Mouse (Mus musculus) cerebellum, adult 18-20 months (tissue): ENCODE results near the gene Ampd1.

Experiments
- DNase-seq, 2 experiments: peaks; one replicate each; pipeline ENCODE4 v3.0.0; 2021

The Ampd1 gene

DNA sequence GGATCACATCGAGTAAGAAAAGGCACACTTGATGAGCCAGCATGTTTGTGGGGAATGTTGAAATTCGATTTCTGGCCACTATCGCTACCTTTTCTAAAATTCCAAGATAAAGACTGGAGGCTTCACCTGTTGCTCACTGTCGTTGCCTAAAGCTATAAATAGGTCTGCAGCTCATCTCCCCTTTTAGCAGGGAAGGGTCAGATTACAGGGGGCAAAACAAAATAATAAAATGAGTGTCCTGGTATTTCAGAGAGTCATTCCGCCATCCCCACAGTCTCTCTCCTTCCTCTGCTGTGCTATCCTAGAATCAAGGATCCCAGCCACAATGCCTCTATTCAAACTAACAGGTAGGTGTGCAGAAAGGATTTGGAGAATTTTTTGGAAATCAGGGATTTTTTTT lies at the start of gene Ampd1:
Gene Ampd1, plus strand, starts transcription at position 244 of the 400 bp plus-strand sequence.
- DNase-seq = no peak

DNA sequence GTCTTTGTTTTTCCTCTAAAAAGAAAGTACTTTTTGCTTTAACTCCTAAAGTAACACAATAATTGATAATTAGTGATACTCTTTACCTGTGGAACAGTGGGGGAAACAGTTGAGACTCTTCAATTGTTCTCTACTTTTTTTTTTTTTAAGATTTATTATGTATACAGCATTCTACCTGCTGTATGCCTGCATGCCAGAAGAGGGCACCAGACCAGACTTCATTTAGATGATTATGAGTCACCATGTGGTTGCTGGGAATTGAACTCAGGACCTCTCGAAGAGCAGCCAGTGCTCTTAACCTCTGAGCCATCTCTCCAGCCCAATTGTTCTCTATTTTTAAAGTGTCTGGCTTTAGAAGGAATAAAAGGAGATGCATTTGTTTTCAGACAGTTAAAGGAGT lies 47.6 kb upstream of the Ampd1 start:
- no peak for DNase-seq

DNA sequence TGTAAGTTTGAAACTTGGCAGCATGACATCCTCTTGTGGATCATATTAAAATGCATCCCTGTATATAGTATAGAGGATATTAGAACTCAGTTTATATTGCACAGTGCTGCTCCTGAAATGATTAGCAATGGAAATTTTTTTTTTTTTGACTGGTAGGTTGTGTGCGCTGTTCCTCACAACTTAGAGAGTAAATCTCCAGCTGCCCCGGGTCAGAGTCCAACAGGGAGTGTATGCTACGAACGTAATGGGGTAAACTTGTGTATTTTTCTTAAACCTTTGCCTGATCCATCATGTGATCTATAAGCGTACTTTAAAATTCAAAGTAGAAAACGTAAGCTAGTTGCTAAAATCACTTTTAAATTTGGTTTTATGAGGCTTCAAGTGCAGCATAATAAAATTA lies 33.5 kb upstream of the Ampd1 start:
- no peak for DNase-seq

DNA sequence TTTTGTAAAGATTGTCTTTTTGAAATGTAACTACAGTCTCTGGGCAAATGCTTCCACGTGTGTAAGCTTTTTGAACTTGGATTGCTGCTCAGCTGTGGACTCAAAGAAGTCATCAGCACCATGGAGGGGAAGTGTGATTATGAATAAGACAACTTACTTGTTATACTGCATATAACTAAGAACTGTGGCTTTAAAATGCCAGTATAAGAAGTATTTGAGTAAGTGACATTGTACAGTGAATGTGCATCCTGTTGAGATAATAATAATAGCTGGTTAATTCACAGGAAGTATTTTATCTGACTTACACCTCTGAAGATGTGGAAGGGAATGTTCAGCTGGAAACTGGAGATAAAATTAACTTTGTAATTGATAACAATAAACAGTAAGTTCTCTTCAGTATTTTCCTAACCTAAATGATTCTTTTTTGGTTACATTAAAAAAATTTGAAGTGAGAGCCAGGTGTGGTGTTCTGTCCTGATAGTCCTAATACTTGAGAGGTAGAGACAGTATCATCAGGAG lies 32.9 kb upstream of the Ampd1 start:
- DNase-seq = no peak

DNA sequence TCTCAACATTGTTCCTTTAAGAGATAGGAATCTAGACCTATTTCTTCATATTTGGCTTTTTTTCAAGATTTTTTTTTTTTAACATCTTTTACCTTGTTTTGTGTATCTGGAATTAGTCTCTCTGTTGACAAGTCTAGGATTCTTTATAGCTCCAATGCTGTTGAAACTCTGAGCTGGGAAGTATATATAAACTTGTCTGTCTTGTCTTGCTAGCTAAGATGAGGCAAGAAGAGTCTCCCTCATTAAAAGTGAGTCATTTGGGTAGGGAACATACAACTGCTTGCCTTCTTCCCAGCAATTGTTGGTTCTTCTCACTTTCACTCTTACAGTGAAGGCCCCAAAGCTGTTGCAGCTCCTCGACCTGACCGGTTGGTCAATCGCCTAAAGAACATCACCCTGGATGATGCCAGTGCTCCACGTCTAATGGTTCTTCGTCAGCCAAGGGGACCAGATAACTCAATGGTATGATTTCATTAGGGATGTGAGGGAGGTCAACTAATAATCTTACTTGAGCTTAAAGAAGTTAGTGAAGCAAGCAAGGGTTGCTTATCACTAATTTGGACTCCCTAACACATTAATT lies 17.7 kb upstream of the Ampd1 start:
- no peak for DNase-seq

DNA sequence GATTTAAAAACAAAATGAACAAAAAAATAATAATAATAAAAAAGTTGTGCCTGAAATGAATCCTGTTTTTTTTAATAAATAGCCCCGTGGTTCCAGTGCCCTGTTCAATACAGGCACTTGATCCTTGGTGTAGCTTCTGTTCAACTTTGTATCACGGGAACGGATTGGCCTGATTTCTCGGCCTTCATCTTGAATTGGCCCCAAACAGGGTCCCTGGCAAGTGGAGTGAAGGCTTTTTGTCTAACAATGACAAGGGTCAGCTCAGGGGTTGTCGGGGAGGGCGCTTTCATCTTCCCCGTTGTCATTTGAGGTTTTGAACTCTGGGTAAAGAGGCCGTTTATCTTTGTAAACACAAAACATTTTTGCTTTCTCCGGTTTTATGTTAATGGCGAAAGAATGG lies 16.1 kb upstream of the Ampd1 start:
- DNase-seq = peak in 1 of 2 experiments; percentile 5

DNA sequence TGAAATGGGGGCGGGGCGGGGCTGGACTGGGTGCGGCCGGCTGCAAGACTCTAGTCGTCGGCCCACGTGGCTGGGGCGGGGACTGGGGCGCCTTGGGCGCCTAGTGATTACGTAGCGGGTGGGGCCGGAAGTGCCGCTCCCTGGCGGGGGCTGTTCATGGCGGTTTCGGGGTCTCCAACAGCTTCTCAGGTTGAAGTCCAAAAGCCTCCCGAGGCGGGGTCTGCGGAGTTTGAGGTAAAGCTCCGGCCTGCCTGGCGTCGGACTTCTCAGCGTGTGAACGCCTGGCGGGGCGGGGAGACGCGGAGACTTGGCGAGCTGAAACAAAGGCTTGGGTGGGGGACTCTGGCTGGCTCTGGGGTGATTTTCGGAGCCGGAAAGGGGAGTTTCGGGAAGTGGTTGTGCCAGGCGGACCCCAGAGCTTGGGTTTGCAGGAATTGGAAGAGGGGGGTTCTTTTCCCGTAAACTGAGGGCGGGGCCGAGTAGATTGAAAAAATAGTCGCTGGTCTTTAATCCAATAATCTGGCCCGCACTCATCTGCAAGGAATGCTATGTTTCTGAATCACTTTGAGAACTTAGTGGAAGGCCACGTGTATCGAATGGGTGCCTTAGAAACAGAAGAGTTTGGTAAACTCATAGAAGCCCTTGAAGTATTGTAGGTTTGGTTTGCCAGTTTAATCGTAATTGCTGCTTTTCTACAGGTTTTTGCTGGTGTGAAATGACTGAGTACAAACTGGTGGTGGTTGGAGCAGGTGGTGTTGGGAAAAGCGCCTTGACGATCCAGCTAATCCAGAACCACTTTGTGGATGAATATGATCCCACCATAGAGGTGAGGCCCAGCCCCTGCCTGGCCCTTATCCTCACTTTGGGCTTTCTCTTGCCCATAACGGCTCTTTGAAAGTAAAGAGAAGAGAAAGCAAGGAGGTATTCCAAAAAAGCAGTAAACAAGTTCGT lies 15.3 kb upstream of the Ampd1 start, which contains the start of gene Nras:
Gene Nras, plus strand, starts transcription at position 79 of the 951 bp plus-strand sequence.
- DNase-seq = peak; percentile 83 to 86

DNA sequence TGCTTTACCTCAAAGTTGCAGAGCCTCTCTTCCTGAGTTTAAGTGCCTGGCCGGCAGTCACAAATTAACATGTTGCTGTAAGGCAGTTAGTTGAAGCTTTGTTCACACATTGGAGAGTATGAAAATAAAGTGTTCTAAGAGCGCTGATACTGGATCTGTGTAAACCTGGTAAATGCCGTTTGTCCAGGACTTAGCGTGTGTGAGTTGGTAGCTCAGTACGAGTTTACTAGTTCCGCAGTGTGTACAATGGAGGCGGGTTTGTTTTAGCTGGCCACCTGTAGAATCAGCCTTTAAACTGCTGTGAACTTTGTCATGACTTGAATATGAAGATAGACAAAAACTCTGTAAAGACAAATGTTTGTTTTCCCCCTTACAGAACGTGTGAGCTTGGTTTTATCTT lies 6.9 kb upstream of the Ampd1 start:
- DNase-seq = no peak

DNA sequence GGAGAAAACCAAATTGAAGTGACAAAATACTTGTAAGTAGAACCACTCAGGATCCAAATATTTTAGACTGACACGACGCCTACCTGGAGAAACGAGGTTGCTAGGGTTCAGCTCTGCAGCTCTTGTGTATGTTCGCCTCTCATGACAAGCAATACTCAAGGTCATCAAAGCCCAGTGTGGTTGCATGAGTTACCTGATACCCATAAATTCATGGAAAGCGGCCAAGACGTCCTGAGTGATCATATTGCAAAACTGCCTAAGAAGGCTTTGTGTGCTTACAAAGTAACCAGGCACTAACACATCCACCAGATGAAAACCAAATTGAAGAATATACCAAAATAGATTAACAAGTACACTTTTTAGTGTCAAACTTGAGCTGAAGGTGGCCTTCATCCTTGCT lies 4.8 kb upstream of the Ampd1 start:
- no peak for DNase-seq

DNA sequence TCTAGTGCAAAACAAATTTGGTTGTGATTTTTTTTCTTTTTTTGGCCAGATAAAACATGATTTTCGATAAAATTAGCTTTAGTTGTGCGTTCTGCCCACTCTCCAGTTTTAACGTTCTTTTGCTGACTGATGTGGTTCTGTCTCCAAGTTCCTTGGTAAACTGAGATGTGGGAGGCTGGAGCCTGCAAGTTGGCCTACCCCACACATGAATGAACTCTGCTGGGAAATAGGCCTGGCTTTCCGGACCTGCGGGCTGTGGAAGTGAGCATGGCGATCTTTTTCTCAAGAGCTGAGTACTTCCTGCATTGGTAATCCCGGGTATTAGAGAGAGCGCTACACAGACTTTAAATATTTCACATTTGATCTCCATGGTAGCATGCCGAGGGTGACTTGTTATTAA lies 2.1 kb downstream of the Ampd1 start:
- no peak for DNase-seq

DNA sequence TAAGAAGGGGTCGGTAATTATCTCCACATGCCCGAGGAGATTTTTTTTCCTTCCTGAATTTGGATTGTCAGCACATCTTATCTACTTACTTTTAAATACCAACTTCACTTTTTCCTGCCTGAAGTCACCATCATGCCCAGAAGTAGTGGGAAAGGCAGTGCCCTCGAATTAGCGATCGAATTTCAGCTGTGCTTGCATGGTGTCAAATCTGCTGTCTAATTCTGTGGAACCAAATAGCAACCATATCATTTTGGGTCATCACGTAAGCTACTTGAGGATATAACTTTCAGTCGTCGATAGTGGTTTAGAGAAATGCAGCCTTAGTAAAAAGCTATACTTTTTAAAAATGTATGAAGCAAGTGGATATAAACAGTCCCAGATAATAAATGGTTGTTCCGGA lies 2.7 kb downstream of the Ampd1 start:
- no peak for DNase-seq

DNA sequence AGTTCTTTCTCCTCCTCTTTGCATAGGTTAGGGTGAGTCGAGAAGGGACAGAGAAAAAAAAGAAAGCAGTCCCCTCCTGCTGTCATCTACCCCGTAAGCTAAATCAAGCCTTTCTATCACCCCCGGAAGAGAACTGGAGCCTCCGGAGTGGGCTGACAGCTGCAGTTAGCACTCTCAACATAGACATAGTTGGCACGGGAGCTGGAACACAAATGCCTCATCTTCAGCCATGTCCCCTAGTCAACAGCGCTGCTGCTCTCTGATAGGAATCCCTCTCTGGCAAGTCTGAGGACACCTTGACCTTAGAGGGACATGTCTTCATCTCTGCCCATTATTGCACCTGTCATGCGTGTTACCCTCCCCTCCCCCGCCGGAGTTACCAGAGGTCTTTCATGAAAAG lies 5.5 kb downstream of the Ampd1 start:
- DNase-seq = no peak

DNA sequence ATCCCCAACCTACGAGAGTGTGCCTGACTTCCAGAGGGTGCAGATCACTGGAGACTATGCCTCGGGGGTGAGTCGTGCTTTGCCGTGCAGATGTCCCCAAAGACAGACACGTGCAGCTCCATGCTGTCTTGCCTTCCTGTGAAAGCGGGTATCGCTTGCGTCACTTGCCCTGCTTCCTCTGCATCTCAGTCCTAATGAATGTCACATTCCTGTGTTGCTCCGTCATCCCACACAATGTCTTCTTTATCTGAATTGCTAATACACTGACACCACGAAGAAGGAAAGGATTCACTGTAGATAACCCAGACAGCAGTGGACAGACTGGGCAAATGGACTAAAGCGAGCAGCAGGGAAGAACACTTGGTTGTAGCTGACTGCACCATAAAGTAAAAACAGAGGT lies 7.2 kb downstream of the Ampd1 start:
- DNase-seq = no peak

DNA sequence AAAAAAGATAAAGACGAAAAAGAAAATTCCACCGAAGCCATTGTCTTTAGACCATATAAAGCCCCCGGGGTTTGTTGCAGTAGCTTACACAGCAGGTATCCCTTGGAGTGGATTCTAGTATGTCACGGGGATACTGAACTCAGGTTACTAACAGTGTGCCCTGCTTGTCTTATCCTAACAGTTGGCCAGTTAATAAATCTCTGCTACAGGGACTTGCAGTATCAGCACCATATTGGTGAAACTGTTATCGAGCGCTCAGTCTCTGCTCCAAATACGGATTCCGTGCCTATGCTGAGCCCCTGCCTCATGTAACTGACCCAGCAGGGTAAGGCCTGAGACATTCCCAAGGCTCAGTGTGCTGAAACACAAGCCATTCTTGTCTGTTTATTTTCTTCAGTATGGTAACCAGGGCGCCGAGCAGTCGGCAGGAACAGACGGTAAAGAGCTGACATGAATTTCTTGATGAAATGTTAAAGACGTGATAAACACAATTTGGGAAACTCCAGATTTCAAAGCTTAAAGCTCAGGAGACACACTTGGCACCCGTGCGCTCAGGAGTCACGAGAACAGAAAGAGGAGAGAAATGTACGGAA lies 8.1 kb downstream of the Ampd1 start:
- no peak for DNase-seq

DNA sequence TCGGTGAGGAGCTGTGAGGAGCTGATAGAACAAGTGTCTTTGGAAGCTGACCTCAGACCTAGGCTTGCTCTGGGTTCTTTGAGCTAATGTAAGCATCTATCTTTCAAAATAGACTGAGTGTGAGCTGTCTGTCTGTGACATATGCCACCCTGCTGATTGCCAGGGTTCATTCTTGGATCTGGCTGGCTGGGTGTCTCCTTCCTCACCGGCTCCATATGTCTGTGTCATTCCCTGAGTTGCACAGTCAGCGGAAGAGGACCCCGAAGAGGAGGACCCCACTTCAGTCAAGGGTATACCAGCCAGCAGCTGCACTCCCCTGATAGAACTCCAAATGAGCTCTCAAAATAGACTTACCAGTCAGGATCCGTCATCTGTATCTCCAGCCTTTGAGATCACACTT lies 8.9 kb downstream of the Ampd1 start:
- no peak for DNase-seq

DNA sequence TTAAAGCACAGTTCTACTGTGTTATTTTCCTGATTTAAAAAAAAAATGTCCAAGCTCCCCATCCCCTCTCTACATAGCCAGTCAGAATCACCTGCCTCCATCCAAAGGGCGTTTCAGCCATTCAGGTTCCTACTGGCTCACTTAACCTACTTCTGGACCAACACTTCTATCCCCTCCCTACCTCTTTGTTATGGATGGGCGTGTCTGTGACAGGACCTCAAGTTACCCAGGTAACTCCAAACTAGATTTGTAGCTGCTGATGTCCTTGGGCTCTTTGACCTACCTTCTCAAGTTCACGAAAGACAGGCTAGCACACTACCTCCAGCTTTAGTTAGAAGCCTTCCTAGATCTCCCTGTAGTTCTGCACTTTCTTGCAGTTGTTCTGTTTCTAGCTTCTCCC lies 12.2 kb downstream of the Ampd1 start:
- no peak for DNase-seq

DNA sequence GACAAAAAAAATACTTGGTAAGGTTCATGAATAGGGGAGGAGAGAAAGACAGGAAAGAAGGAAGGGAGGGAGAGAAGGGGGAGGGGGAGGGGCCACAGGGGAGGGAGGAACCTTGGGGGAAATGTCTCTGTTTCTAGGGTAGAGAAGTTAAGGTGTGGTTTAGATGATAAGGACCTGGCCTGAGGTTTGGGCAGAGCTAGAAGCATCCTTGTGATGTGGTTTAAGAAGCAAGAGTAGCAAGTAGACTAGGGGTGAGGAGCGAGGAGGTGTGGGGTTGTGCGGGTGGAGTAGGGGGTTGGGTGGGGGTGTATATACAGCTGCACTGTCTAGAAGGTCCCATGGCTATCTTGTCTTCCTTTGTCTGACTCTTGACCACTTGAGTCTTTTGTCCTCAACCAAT lies 17.9 kb downstream of the Ampd1 start:
- DNase-seq = no peak

DNA sequence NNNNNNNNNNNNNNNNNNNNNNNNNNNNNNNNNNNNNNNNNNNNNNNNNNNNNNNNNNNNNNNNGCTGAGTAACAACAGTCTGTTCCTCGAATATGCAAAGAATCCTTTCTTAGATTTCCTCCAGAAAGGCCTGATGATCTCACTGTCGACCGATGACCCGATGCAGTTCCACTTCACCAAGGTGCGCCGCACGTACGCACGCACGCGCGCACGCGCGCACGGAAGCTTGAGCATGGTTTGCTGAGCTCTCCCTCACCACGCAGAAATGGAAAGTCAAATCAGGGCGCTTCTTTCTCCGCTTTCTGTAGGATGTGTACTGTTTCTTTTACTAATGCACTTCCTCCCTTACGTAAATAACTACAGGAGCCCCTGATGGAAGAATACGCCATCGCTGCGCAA lies 24.8 kb downstream of the Ampd1 start:
- no peak for DNase-seq

DNA sequence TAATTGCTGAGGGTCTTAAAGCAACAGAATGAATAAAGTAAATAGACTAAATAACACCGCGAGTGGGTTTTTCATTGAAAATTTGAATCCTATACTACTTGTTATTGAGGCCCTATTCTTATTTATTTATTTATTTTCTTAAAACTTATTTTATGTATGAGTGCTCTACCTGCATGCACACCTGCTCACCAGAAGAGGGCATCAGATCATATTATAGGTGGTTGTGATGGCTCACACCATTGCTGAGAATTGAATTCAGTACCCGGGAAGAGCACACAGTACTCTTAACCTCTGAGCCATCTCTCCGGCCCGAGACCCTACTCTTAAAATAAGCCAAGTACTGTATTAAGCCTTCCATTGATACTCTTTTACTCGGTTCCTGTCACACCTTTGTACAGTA lies 25.9 kb downstream of the Ampd1 start:
- no peak for DNase-seq

DNA sequence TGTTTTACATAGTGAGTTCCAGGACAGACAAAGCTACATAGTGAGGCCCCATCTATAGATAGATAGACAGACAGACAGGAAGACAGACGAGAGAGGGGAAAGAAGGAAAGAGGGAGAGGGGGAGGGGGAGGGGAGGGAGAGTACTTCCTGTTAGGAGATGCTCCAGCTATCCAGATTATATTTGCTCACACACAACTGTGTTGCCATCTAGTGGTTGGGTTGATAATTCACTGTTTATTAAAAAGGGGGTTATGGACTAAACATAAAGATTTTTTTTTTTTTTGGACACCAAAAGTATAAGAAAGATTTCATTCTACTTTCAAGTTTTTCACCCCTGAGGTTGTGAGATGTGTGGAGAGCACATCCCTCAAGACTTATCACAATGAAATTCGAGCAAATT lies 26.9 kb downstream of the Ampd1 start:
- no peak for DNase-seq

DNA sequence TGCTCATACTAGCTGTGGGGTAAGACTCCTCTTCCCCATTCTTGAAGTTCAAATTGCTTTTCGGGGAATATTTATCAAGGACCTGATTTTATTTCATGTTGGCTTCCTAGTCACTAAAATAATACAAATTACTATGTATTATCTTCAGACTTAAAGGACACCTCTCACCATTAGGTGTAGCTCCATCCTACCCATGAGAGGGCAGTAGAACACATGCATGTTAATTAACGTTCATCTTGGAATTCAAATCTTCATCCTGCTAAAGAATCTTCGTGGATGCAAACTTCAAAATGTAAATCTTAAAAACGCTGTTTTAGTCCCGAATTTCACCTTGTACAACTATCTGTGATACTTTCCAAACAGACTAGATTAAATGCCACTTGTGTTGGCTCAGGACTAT lies 27.4 kb downstream of the Ampd1 start:
- DNase-seq = no peak

DNA sequence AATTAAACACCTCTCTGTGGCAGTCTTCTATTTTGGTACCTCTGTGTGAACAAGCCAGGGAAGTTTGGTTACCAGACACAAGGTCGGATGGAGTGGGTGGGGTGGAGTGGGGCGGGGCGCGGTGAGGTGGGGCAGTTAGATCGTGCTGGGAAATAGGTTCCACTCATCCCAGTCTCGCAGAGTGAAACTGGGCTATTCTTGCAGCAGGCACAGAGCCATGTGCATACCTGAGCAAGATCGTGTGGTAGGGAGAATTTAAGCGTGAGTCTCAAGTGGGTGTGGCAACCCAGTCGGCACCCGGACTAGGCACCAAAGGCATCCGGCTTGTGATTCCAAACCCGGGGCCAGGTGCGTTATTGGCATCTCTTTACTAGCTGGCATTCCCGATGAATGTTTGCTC lies 28.1 kb downstream of the Ampd1 start:
- DNase-seq = no peak

DNA sequence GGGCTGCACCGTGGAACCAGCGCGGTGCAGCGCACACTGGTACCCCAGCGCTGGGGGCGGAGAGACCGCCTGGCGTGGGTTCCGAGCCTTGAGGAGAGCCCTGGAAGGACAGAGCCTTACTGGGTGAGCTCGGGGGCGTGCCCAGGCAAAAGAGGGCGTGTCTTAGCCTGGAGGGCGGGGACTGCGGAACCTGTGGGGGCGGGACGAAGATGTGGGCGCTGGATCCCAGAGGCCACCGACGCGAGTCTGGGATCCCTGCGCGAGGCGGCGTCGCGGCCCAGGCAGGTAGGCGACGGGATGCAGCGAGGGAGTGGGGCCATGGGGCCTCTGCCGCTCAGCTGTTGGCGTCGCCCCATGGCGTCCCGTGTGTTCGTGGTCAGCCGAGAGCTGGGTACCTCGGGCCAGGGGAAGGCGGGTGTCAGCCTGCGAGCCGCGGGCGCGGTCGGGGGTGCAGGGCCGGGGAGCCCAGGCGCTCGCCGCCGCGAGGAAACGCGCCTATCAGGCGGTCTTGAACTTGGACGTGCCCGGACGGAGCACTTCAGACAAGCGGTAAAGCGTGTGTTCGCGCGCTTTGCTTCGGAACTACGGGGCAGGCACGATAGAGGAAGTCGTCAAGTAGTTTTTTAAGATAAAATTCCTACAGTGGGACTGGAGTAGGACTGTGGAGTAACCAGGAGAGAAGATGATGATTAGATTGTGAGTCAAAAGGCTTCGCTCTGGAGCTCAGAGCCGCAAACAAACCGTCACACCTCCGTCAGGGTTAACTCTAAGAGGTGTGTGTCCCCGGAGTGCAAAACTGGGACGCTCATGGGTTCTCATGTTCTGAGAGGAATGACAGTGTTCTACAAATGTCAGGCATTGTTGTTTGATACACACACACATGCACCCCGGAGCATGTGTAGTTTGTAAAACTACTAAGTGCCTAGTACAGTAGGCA lies 28.9 kb downstream of the Ampd1 start, which contains the start of gene Dennd2c:
Gene Dennd2c, plus strand, starts transcription at position 151 of the 937 bp plus-strand sequence.
- peak; percentile 36 to 37 for DNase-seq
